Mouse (Mus musculus): ENCODE data around the gene Magoh. TPM values are rescaled to one million over a fixed set of nuclear protein-coding genes. Genes with fewer than 3 reads are reported as not detected.

Gene Magoh
- polyA plus RNA-seq, 1 experiment = 48.9 TPM

GRCm38 (mm10) chr4:107886371-107886770 lies 6.8 kb downstream of the Magoh start:
- no peak for DNase-seq (ENCODE audit: extremely low spot score in 1 of 2, low spot score in 1 of 2)

GRCm38 (mm10) chr4:107889385-107889730 lies 9.8 kb downstream of the Magoh start:
- DNase-seq (ENCODE audit: extremely low spot score in 1 of 2, low spot score in 1 of 2) = no peak

GRCm38 (mm10) chr4:107889731-107890432 lies 10.3 kb downstream of the Magoh start, which contains the start of gene 0610037L13Rik:
TSS of gene 0610037L13Rik (plus strand) at chr4:107889813.
- DNase-seq (ENCODE audit: extremely low spot score in 1 of 2, low spot score in 1 of 2) = peak; percentile 96

GRCm38 (mm10) chr4:107892663-107893062 lies 13.1 kb downstream of the Magoh start:
- peak in 1 of 2 experiments; percentile 42 for DNase-seq (ENCODE audit: extremely low spot score in 1 of 2, low spot score in 1 of 2)

GRCm38 (mm10) chr4:107899211-107899927 lies 19.8 kb downstream of the Magoh start:
- no peak for DNase-seq (ENCODE audit: extremely low spot score in 1 of 2, low spot score in 1 of 2)

- no peak for DNase-seq (ENCODE audit: extremely low spot score in 1 of 2, low spot score in 1 of 2)
Observed at GRCm38 (mm10) chr4:107900206-107900605, 20.7 kb downstream of the Magoh start.

GRCm38 (mm10) chr4:107904252-107904651 lies 24.7 kb downstream of the Magoh start:
- no peak for DNase-seq (ENCODE audit: extremely low spot score in 1 of 2, low spot score in 1 of 2)

GRCm38 (mm10) chr4:107906561-107906960 lies 27.0 kb downstream of the Magoh start:
- no peak for DNase-seq (ENCODE audit: extremely low spot score in 1 of 2, low spot score in 1 of 2)

GRCm38 (mm10) chr4:107910020-107910419 lies 30.5 kb downstream of the Magoh start:
- no peak for DNase-seq (ENCODE audit: extremely low spot score in 1 of 2, low spot score in 1 of 2)

- DNase-seq (ENCODE audit: extremely low spot score in 1 of 2, low spot score in 1 of 2) = no peak
Observed at GRCm38 (mm10) chr4:107920336-107920735, 40.8 kb downstream of the Magoh start.

GRCm38 (mm10) chr4:107921152-107921695 lies 41.7 kb downstream of the Magoh start:
- DNase-seq (ENCODE audit: extremely low spot score in 1 of 2, low spot score in 1 of 2) = no peak

GRCm38 (mm10) chr4:107921952-107922351 lies 42.4 kb downstream of the Magoh start:
- DNase-seq (ENCODE audit: extremely low spot score in 1 of 2, low spot score in 1 of 2) = no peak

GRCm38 (mm10) chr4:107923145-107923802 lies 43.7 kb downstream of the Magoh start, which contains the start of gene Cpt2:
TSS of gene Cpt2 (minus strand) at chr4:107923610.
- peak; percentile 46 to 77 for DNase-seq (ENCODE audit: extremely low spot score in 1 of 2, low spot score in 1 of 2)

GRCm38 (mm10) chr4:107923803-107924194 lies 44.2 kb downstream of the Magoh start:
- DNase-seq (ENCODE audit: extremely low spot score in 1 of 2, low spot score in 1 of 2) = no peak

- DNase-seq (ENCODE audit: extremely low spot score in 1 of 2, low spot score in 1 of 2) = no peak
Observed at GRCm38 (mm10) chr4:107928269-107928668, 48.7 kb downstream of the Magoh start.

- DNase-seq (ENCODE audit: extremely low spot score in 1 of 2, low spot score in 1 of 2) = no peak
Observed at GRCm38 (mm10) chr4:107928726-107929125, 49.2 kb downstream of the Magoh start.

- DNase-seq (ENCODE audit: extremely low spot score in 1 of 2, low spot score in 1 of 2) = no peak
Observed at GRCm38 (mm10) chr4:107931453-107931852, 51.9 kb downstream of the Magoh start.

- no peak for DNase-seq (ENCODE audit: extremely low spot score in 1 of 2, low spot score in 1 of 2)
Observed at GRCm38 (mm10) chr4:107933239-107933638, 53.7 kb downstream of the Magoh start.

GRCm38 (mm10) chr4:107935254-107935653 lies 55.7 kb downstream of the Magoh start:
- DNase-seq (ENCODE audit: extremely low spot score in 1 of 2, low spot score in 1 of 2) = no peak

Measured in frontal cortex, adult 2 months (tissue).